Mouse (Mus musculus) cerebellum, adult 9-10 months (tissue): ENCODE data around the gene Oxld1.

ENCODE experiments used
- DNase-seq: peaks from one replicate; pipeline ENCODE4 v3.0.0; 2022

Gene Oxld1

GRCm38 (mm10) chr11:120483448-120483934, 25.6 kb upstream of the Oxld1 start:
- no peak for DNase-seq

GRCm38 (mm10) chr11:120472052-120472451, 14.2 kb upstream of the Oxld1 start:
- no peak for DNase-seq

- no peak for DNase-seq
Measured at GRCm38 (mm10) chr11:120467736-120468092, 9.8 kb upstream of the Oxld1 start.

GRCm38 (mm10) chr11:120467051-120467735, 9.3 kb upstream of the Oxld1 start, which contains the start of gene Arl16:
Gene Arl16, minus strand, starts transcription at chr11:120467607.
- peak; percentile 92 for DNase-seq

- DNase-seq, result no peak
Measured at GRCm38 (mm10) chr11:120465521-120465920, 7.7 kb upstream of the Oxld1 start.

GRCm38 (mm10) chr11:120464365-120464764, 6.5 kb upstream of the Oxld1 start:
- DNase-seq, result no peak

- DNase-seq, result no peak
Measured at GRCm38 (mm10) chr11:120463536-120463935, 5.7 kb upstream of the Oxld1 start.

GRCm38 (mm10) chr11:120458847-120459597, 1.2 kb upstream of the Oxld1 start:
- DNase-seq, result no peak

GRCm38 (mm10) chr11:120457370-120457769, 498 bp downstream of the Oxld1 start:
- no peak for DNase-seq

GRCm38 (mm10) chr11:120455413-120455812, 2.5 kb downstream of the Oxld1 start:
- no peak for DNase-seq

GRCm38 (mm10) chr11:120454965-120455364, 2.9 kb downstream of the Oxld1 start:
- DNase-seq, result no peak

- no peak for DNase-seq
Measured at GRCm38 (mm10) chr11:120453306-120453705, 4.6 kb downstream of the Oxld1 start, which contains the start of gene Pde6g. Gene Pde6g, minus strand, starts transcription at chr11:120453500.

- no peak for DNase-seq
Measured at GRCm38 (mm10) chr11:120452246-120452645, 5.6 kb downstream of the Oxld1 start.

GRCm38 (mm10) chr11:120447179-120447578, 10.7 kb downstream of the Oxld1 start:
- no peak for DNase-seq

GRCm38 (mm10) chr11:120445475-120445874, 12.4 kb downstream of the Oxld1 start:
- DNase-seq, result no peak

GRCm38 (mm10) chr11:120444106-120444505, 13.8 kb downstream of the Oxld1 start:
- no peak for DNase-seq

- DNase-seq, result no peak
Measured at GRCm38 (mm10) chr11:120442765-120443280, 15.0 kb downstream of the Oxld1 start.

- DNase-seq, result no peak
Measured at GRCm38 (mm10) chr11:120442344-120442743, 15.5 kb downstream of the Oxld1 start, which contains the start of gene Tspan10. Gene Tspan10, plus strand, starts transcription at chr11:120442644.

- DNase-seq, result no peak
Measured at GRCm38 (mm10) chr11:120437857-120438385, 19.9 kb downstream of the Oxld1 start.

GRCm38 (mm10) chr11:120437152-120437856, 20.6 kb downstream of the Oxld1 start, which contains the start of gene Nploc4:
Gene Nploc4, minus strand, starts transcription at chr11:120437708.
- peak; percentile 82 for DNase-seq

GRCm38 (mm10) chr11:120426727-120427126, 31.1 kb downstream of the Oxld1 start:
- DNase-seq, result no peak

GRCm38 (mm10) chr11:120423569-120424295, 34.1 kb downstream of the Oxld1 start:
- DNase-seq, result peak; percentile 55
